ENCODE assay signal across 13 mouse cellular contexts in genomic region chr13:100951185-100951508, GRCm38 (mm10).
"Had no signal": no experiment of that assay in that cellular context is flagged by ENCODE, and none has a peak within 500 bp of the region (broad histone marks: within the 10 kb centered on the region; RNA-seq: fewer than 3 reads in every experiment).

No protein-coding gene starts in this region.

- H3K4me2 ChIP-seq: limb, embryonic 13.5 days; midbrain, embryonic 11.5 days; midbrain, embryonic 15.5 days; neural tube, embryonic 12.5 days had no signal

- DNase-seq: left cerebral cortex, postnatal 4 days; spleen, adult 18-20 months; thymus, adult 18-20 months; thymus, postnatal 14 days had no signal

- H3K27ac ChIP-seq: limb, embryonic 13.5 days; liver, embryonic 14.5 days; macrophage; midbrain, embryonic 15.5 days; neural tube, embryonic 12.5 days had no signal

- H3K9ac ChIP-seq: limb, embryonic 13.5 days; liver, embryonic 14.5 days; midbrain, embryonic 15.5 days; neural tube, embryonic 12.5 days had no signal

- H3K9me3 ChIP-seq: limb, embryonic 13.5 days; megakaryocyte, embryonic 14.5 days; midbrain, embryonic 15.5 days; neural tube, embryonic 12.5 days had no signal

- H3K4me3 ChIP-seq: limb, embryonic 13.5 days; megakaryocyte, embryonic 14.5 days; midbrain, embryonic 15.5 days; neural tube, embryonic 12.5 days had no signal

- H3K27me3 ChIP-seq: midbrain, embryonic 15.5 days; neural tube, embryonic 12.5 days had no signal

- ATAC-seq: inflammation-experienced regulatory T-cells, adult 6 months; intestine, postnatal 0 days; midbrain, embryonic 15.5 days had no signal

- H3K36me3 ChIP-seq: limb, embryonic 13.5 days; midbrain, embryonic 15.5 days; neural tube, embryonic 12.5 days had no signal
